Mouse (Mus musculus): Measurements from ENCODE around the gene Pdgfa.

The Pdgfa gene

GRCm38 (mm10) chr5:138953986-138954385 is 43.2 kb downstream of the Pdgfa start:
- no peak for DNase-seq (ENCODE audit: low read depth)

GRCm38 (mm10) chr5:138952969-138953368 is 44.2 kb downstream of the Pdgfa start:
- DNase-seq (ENCODE audit: low read depth) = no peak

GRCm38 (mm10) chr5:138951305-138951704 is 45.9 kb downstream of the Pdgfa start:
- DNase-seq (ENCODE audit: low read depth) = no peak

- no peak for DNase-seq (ENCODE audit: low read depth)
Observed at GRCm38 (mm10) chr5:138949165-138949564, 48.0 kb downstream of the Pdgfa start.

GRCm38 (mm10) chr5:138948031-138948980 is 48.9 kb downstream of the Pdgfa start:
- DNase-seq (ENCODE audit: low read depth) = no peak

- DNase-seq (ENCODE audit: low read depth) = no peak
Observed at GRCm38 (mm10) chr5:138947487-138947886, 49.7 kb downstream of the Pdgfa start.

GRCm38 (mm10) chr5:138946931-138947330 is 50.2 kb downstream of the Pdgfa start:
- no peak for DNase-seq (ENCODE audit: low read depth)

GRCm38 (mm10) chr5:138945011-138945410 is 52.2 kb downstream of the Pdgfa start:
- no peak for DNase-seq (ENCODE audit: low read depth)

GRCm38 (mm10) chr5:138944551-138944950 is 52.6 kb downstream of the Pdgfa start:
- no peak for DNase-seq (ENCODE audit: low read depth)

GRCm38 (mm10) chr5:138941842-138942241 is 55.3 kb downstream of the Pdgfa start:
- no peak for DNase-seq (ENCODE audit: low read depth)

- DNase-seq (ENCODE audit: low read depth) = no peak
Observed at GRCm38 (mm10) chr5:138940576-138940975, 56.6 kb downstream of the Pdgfa start.

GRCm38 (mm10) chr5:138938572-138939163 is 58.5 kb downstream of the Pdgfa start:
- DNase-seq (ENCODE audit: low read depth) = no peak

- no peak for DNase-seq (ENCODE audit: low read depth)
Observed at GRCm38 (mm10) chr5:138936399-138937089, 60.6 kb downstream of the Pdgfa start.

GRCm38 (mm10) chr5:138934540-138934939 is 62.6 kb downstream of the Pdgfa start:
- no peak for DNase-seq (ENCODE audit: low read depth)

GRCm38 (mm10) chr5:138932460-138933432 is 64.4 kb downstream of the Pdgfa start:
- no peak for DNase-seq (ENCODE audit: low read depth)

- no peak for DNase-seq (ENCODE audit: low read depth)
Observed at GRCm38 (mm10) chr5:138931836-138932235, 65.3 kb downstream of the Pdgfa start.

GRCm38 (mm10) chr5:138929879-138930507 is 67.2 kb downstream of the Pdgfa start:
- DNase-seq (ENCODE audit: low read depth) = no peak

Data from naive thymus-derived CD4-positive, alpha-beta T cell, adult 2 months (primary cell).